ENCODE assay signal across 8 mouse cellular contexts in genomic region chr11:69915667-69916627, GRCm38 (mm10). TPM values are rescaled to one million over a fixed set of nuclear protein-coding genes. Genes with fewer than 3 reads are reported as not detected.
DNase-seq lines count a peak whose midpoint lies in the region; ATAC-seq lines count a peak whose summit lies in the region.

No protein-coding gene starts in this region.

- H3K4me3 ChIP-seq in kidney, embryonic 15.5 days (replicated peaks): no peak overlapping the region; the same call in 1 of the 2 replicates
- no peak overlapping the region for H3K4me3 ChIP-seq in kidney, embryonic 16.5 days (ENCODE audit: low read length)
- peak overlapping the region; percentile 90 for H3K4me3 ChIP-seq in forebrain, embryonic 13.5 days
- peak overlapping the region; percentile 93 for H3K4me3 ChIP-seq in liver, embryonic 16.5 days (ENCODE audit: low read depth, low read length)

- H3K36me3 ChIP-seq in kidney, embryonic 15.5 days: peaks cover 72% of the 10 kb centered on the region
- H3K36me3 ChIP-seq in kidney, embryonic 16.5 days (ENCODE audit: insufficient read depth, low read length): peaks cover 57% of the 10 kb centered on the region
- peaks cover 71% of the 10 kb centered on the region for H3K36me3 ChIP-seq in forebrain, embryonic 13.5 days (ENCODE audit: poor library complexity, severe bottlenecking)
- peaks cover 54% of the 10 kb centered on the region for H3K36me3 ChIP-seq in liver, embryonic 16.5 days (ENCODE audit: control insufficient read depth, insufficient read depth)

- H3K9ac ChIP-seq in kidney, embryonic 15.5 days: no peak overlapping the region
- no peak overlapping the region for H3K9ac ChIP-seq in kidney, embryonic 16.5 days (replicated peaks; ENCODE audit: low read length)
- H3K9ac ChIP-seq in forebrain, embryonic 13.5 days: no peak overlapping the region
- peak overlapping the region; percentile 94 for H3K9ac ChIP-seq in liver, embryonic 16.5 days (ENCODE audit: low read depth, low read length)

- WGBS in kidney, embryonic 15.5 days: 60% methylated on average over 5 of the region's 5 CpGs
- 65% methylated on average over 5 of the region's 5 CpGs for WGBS in kidney, embryonic 16.5 days
- 67% methylated on average over 5 of the region's 5 CpGs for WGBS in forebrain, embryonic 13.5 days
- WGBS in liver, embryonic 16.5 days (ENCODE audit: insufficient replicate concordance): 21% methylated on average over 5 of the region's 5 CpGs

- no peaks in the 10 kb centered on the region for H3K27me3 ChIP-seq in kidney, embryonic 15.5 days
- H3K27me3 ChIP-seq in kidney, embryonic 16.5 days (ENCODE audit: insufficient read depth, low read length): no peaks in the 10 kb centered on the region
- H3K27me3 ChIP-seq in forebrain, embryonic 13.5 days: no peaks in the 10 kb centered on the region
- H3K27me3 ChIP-seq in liver, embryonic 16.5 days (ENCODE audit: control insufficient read depth, insufficient read depth, low read depth, low read length): no peaks in the 10 kb centered on the region

- no peak overlapping the region for H3K27ac ChIP-seq in kidney, embryonic 15.5 days
- no peak overlapping the region for H3K27ac ChIP-seq in kidney, embryonic 16.5 days (ENCODE audit: low read length)
- no peak overlapping the region for H3K27ac ChIP-seq in forebrain, embryonic 13.5 days
- H3K27ac ChIP-seq in liver, embryonic 16.5 days (ENCODE audit: low read length): peak overlapping the region; percentile 99

- peak; percentile 46 for DNase-seq in R1 (ENCODE audit: low read depth, low spot score)
- DNase-seq in right cerebral cortex, adult 2 months (ENCODE audit: low spot score in 2 of 2): no peak
- DNase-seq in yolk sac, embryonic 10.5 days (ENCODE audit: low spot score): no peak

- no peak for ATAC-seq in kidney, embryonic 15.5 days (replicated peaks; ENCODE audit: low FRiP score)
- ATAC-seq in kidney, embryonic 16.5 days (ENCODE audit: low FRiP score, low TSS enrichment): no peak
- ATAC-seq in forebrain, embryonic 13.5 days: no peak
- ATAC-seq in liver, embryonic 16.5 days (ENCODE audit: low read depth): peak; percentile 64
- ATAC-seq in monocyte, adult 5-6 weeks (replicated peaks; ENCODE audit: insufficient number of reproducible peaks, low FRiP score, low TSS enrichment, poor library complexity, severe bottlenecking): no peak

- no peaks in the 10 kb centered on the region for H3K9me3 ChIP-seq in kidney, embryonic 15.5 days (replicated peaks)
- H3K9me3 ChIP-seq in kidney, embryonic 16.5 days (ENCODE audit: low read length): no peaks in the 10 kb centered on the region
- H3K9me3 ChIP-seq in forebrain, embryonic 13.5 days (replicated peaks): no peaks in the 10 kb centered on the region
- H3K9me3 ChIP-seq in liver, embryonic 16.5 days (replicated peaks; ENCODE audit: control insufficient read depth, low read length): no peaks in the 10 kb centered on the region

- H3K4me1 ChIP-seq in kidney, embryonic 15.5 days: peaks cover 58% of the 10 kb centered on the region
- peaks cover 40% of the 10 kb centered on the region for H3K4me1 ChIP-seq in kidney, embryonic 16.5 days (ENCODE audit: insufficient read depth, low read length)
- peaks cover 45% of the 10 kb centered on the region for H3K4me1 ChIP-seq in forebrain, embryonic 13.5 days
- peaks cover 52% of the 10 kb centered on the region for H3K4me1 ChIP-seq in liver, embryonic 16.5 days (ENCODE audit: control insufficient read depth, low read depth, low read length)

- peak overlapping the region; percentile 87 for H3K4me2 ChIP-seq in kidney, embryonic 15.5 days
- no peak overlapping the region for H3K4me2 ChIP-seq in kidney, embryonic 16.5 days (replicated peaks; ENCODE audit: low read depth, low read length)
- H3K4me2 ChIP-seq in forebrain, embryonic 13.5 days: peak overlapping the region; percentile 100; the same call in 1 of the 2 replicates
- peak overlapping the region; percentile 96 for H3K4me2 ChIP-seq in liver, embryonic 16.5 days (ENCODE audit: low read depth, low read length)

RNA-seq across cellular contexts. Expression of gene Gps2, which starts 2.3 kb away (rescaled TPM):
- 77.8 and 86.2 TPM in 2 replicates for polyA plus RNA-seq in kidney, embryonic 15.5 days (2015; fragmentation: Nextera tagmentation; extraction: Ambion mirVana)
- 85.2 and 86.4 TPM in 2 replicates for polyA plus RNA-seq in kidney, embryonic 16.5 days (2015; fragmentation: Nextera tagmentation; extraction: Ambion mirVana)
- polyA plus RNA-seq in forebrain, embryonic 13.5 days (2015; fragmentation: Nextera tagmentation; extraction: Ambion mirVana): 90.1 and 93.2 TPM in 2 replicates
- 81.1 and 83.1 TPM in 2 replicates for polyA plus RNA-seq in liver, embryonic 16.5 days (2015; fragmentation: Nextera tagmentation; extraction: Ambion mirVana)
- 85.4 to 110 TPM (median 101 TPM) in 3 replicates for total RNA-seq in monocyte, adult 5-6 weeks (2017)

RNA-seq across cellular contexts. Expression of gene Eif5a, which starts 5.8 kb away (rescaled TPM):
- polyA plus RNA-seq in kidney, embryonic 15.5 days (2015; fragmentation: Nextera tagmentation; extraction: Ambion mirVana): 1,729 and 1,795 TPM in 2 replicates
- polyA plus RNA-seq in kidney, embryonic 16.5 days (2015; fragmentation: Nextera tagmentation; extraction: Ambion mirVana): 1,737 and 1,791 TPM in 2 replicates
- polyA plus RNA-seq in forebrain, embryonic 13.5 days (2015; fragmentation: Nextera tagmentation; extraction: Ambion mirVana): 1,467 and 1,510 TPM in 2 replicates
- polyA plus RNA-seq in liver, embryonic 16.5 days (2015; fragmentation: Nextera tagmentation; extraction: Ambion mirVana): 1,065 and 1,134 TPM in 2 replicates
- 255 to 299 TPM (median 276 TPM) in 3 replicates for total RNA-seq in monocyte, adult 5-6 weeks (2017)

RNA-seq across cellular contexts. Expression of gene Neurl4, which starts 15.1 kb away (rescaled TPM):
- polyA plus RNA-seq in kidney, embryonic 15.5 days (2015; fragmentation: Nextera tagmentation; extraction: Ambion mirVana): 9.3 and 10.8 TPM in 2 replicates
- polyA plus RNA-seq in kidney, embryonic 16.5 days (2015; fragmentation: Nextera tagmentation; extraction: Ambion mirVana): 11.4 and 12.8 TPM in 2 replicates
- polyA plus RNA-seq in forebrain, embryonic 13.5 days (2015; fragmentation: Nextera tagmentation; extraction: Ambion mirVana): 15.5 and 20.2 TPM in 2 replicates
- 2.2 and 2.6 TPM in 2 replicates for polyA plus RNA-seq in liver, embryonic 16.5 days (2015; fragmentation: Nextera tagmentation; extraction: Ambion mirVana)
- total RNA-seq in monocyte, adult 5-6 weeks (2017): 16.1 to 57.8 TPM (median 24.6 TPM) in 3 replicates

RNA-seq across cellular contexts. Expression of gene 2810408A11Rik, which starts 15.2 kb away (rescaled TPM):
- 12.6 and 13.0 TPM in 2 replicates for polyA plus RNA-seq in kidney, embryonic 15.5 days (2015; fragmentation: Nextera tagmentation; extraction: Ambion mirVana)
- 11.7 and 12.8 TPM in 2 replicates for polyA plus RNA-seq in kidney, embryonic 16.5 days (2015; fragmentation: Nextera tagmentation; extraction: Ambion mirVana)
- polyA plus RNA-seq in forebrain, embryonic 13.5 days (2015; fragmentation: Nextera tagmentation; extraction: Ambion mirVana): 19.1 and 20.3 TPM in 2 replicates
- 0.46 and 0.76 TPM in 2 replicates for polyA plus RNA-seq in liver, embryonic 16.5 days (2015; fragmentation: Nextera tagmentation; extraction: Ambion mirVana)
- total RNA-seq in monocyte, adult 5-6 weeks (2017): 0.87 TPM in 1 of 3 replicates, not detected in the others

RNA-seq across cellular contexts. Expression of gene Ybx2, which starts 19.6 kb away (rescaled TPM):
- 6.3 and 7.5 TPM in 2 replicates for polyA plus RNA-seq in kidney, embryonic 15.5 days (2015; fragmentation: Nextera tagmentation; extraction: Ambion mirVana)
- 7.0 and 10.3 TPM in 2 replicates for polyA plus RNA-seq in kidney, embryonic 16.5 days (2015; fragmentation: Nextera tagmentation; extraction: Ambion mirVana)
- polyA plus RNA-seq in forebrain, embryonic 13.5 days (2015; fragmentation: Nextera tagmentation; extraction: Ambion mirVana): 4.5 and 6.0 TPM in 2 replicates
- polyA plus RNA-seq in liver, embryonic 16.5 days (2015; fragmentation: Nextera tagmentation; extraction: Ambion mirVana): 0.18 TPM in 1 of 2 replicates, not detected in the other
- not detected in 3 replicates for total RNA-seq in monocyte, adult 5-6 weeks (2017)

Comparison
In these comparisons a context has a peak if more than half of its experiments do, and no peak if none do; other contexts are left out.
1. H3K4me3 ChIP-seq: peak in forebrain, embryonic 13.5 days (single experiment) and liver, embryonic 16.5 days (single experiment); none in kidney, embryonic 15.5 days (single experiment) and kidney, embryonic 16.5 days (single experiment).